Mouse (Mus musculus) adrenal gland, postnatal 36 days (tissue): ENCODE measurements around the gene Gm49361. TPM values are rescaled to one million over a fixed set of nuclear protein-coding genes. Genes with fewer than 3 reads are reported as not detected.

Source experiments
- DNase-seq, 2 experiments: peaks; one replicate each; pipeline ENCODE4 v3.0.0; 2021; ENCODE audit warnings: mixed read lengths in 1 of 2
- total RNA-seq, 2 experiments: library from RNA; stranded (reverse); gene quantifications; 2 replicates each; pipeline ENCODE4 v1.2.3; 2021

Gene Gm49361
- total RNA-seq, 2 experiments from 2014 or later, result 1.9 to 2.2 TPM

DNA sequence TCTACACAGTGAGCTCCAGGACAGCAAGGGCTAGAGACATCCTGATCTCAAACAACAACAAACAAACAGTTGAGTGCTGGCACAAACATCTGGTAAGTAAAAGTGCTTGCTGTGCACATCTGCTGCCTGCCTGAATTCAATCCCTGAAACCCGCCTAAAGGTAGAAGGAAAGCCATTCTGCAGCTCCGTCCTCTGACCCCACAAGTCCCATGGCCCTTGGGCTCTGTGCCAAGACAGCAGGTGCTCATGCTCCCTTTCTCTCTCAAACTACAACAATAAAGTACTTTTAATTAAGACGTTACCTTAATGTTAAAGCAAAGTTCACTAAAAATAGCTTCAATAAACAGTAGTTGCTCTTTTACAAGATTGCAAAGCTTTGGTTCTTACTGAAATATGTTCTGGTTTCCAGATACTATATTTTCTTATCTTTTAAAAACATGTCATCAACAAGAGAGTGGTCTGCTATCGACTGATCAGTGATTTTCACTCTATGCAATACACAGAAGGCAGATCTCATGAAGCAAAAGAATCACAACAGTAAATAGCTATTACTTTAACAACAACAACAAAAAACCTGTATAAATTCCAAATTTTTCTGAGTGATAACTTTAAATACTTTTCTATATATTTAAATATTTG is 125.2 kb downstream of the Gm49361 start:
- DNase-seq, result no peak

DNA sequence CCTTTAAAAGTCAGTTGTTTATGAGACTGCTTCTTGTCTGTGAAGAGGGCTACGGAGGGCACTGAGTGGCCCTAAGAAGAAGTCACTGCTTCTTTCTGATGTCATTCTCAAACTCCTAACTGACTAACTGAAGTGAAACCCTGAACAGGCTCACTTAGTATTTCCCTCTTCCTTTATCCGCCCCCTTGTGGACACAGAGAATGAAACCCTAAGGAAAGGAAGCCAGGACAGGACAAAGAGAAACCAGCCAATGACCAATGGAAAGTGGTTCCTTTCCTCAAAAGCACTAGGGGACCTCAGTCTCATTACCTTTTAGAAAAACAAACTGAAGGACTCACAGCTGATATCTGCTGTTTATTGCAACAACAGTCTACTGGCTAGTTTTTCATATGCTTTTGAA is 126.4 kb downstream of the Gm49361 start:
- peak in 1 of 2 experiments; percentile 54 for DNase-seq

DNA sequence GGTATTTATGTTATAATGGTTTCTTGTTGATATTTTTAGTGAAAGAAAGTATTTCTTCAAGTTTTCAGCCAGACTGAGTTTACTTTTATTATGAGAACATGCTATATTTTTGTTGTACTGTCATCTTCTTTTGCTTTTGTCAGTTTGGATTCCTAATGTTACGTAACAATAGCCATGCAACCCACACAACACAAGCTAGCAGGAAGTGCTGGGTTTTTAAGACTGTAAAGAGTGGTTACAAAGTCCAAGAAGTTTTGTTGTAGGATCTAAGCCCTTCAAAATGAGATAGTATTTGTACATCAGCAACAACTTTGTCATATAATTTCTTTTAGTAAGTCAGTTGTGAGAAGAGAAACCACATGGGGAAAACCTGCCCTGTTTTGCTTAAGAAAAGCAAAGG is 128.2 kb downstream of the Gm49361 start:
- no peak for DNase-seq

DNA sequence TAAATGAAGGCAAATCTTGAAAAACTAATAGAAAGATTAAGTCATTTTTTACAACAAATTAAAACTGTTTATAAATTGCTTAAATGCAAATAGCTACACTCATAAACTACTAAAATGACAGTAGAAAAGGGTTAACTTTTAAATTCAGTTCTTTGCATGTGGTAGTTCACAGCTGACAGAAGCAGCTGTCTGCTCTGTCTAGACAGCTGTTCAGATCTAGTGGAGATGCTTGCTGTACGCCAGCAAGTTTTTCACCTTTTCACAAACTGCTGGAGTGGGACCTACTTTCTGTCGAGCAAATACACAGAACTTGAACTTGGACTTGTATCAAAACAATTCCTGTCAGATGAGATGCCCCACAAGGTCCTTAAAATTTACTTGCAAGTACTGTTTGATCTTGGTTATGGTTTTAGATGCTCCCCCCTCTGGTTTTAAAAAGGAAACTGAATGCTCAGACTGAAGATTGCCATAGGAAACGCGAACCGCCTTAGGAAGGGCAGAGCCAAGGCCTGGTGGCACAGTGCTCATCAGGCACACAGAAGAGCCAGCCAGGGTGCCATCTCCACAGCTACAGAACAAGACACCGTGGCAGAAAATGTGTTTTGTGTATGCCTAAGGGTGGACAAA is 129.5 kb downstream of the Gm49361 start:
- peak in 1 of 2 experiments; percentile 20 for DNase-seq

DNA sequence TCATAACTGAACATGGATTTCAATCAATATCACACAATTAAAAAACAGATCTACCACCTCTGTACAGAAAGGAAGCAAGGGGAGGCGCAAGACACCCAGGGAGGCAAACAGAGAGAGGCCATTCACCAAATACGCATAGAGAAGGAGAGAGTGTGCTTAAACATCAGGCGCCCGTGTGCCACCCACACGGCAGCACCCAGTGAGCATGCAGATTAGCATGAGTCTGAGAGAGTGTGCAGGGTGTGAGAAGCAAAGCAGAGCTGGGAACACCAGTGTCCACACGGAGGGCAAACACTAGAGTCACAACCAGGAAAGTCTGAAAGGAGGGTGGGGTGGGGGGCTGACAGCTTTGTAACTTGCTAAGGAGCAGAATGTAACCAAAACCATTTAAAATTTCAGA is 130.1 kb downstream of the Gm49361 start:
- no peak for DNase-seq

DNA sequence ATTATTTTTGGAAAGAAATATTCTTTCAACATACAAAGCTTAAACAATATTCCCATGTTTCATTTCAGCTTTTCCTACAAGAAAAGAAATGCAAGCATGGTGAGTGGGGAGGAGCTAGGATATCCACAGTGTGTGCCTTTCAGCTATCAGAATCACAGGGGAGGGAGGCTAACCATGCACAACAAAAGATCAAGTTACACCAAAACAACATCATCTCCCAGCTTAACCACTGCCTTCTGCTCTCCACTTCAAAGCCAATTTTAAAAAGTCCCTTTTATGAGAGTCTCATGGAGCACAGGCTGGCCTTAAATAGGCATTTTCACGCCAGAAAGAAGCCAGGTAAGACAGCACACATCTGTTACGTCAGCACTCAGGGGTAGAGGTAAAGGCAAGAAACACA is 134.9 kb downstream of the Gm49361 start:
- no peak for DNase-seq

DNA sequence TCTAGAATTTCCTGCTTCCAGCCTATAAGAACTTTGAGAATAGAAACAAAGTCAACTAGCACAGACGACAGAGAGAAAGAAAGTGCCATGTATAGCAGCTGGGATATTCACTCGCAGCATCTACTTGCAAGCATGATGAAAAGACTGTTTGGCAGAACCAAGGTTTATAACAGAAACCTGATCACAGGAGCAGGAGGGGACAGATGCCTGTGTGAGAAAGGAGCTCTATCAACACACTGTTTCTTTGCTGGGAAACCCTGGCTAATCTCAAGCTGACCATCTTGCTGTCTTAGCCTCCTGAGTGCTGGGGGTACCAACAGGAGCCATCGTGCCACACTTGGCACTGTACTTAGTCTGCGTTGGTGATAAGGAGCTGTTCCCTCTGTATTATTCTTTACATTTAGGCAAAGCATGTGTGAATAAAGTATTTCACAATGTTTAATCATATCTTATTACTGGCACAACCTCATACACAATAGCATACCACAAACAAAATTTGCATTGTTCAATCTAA is 136.0 kb downstream of the Gm49361 start:
- DNase-seq, result no peak

DNA sequence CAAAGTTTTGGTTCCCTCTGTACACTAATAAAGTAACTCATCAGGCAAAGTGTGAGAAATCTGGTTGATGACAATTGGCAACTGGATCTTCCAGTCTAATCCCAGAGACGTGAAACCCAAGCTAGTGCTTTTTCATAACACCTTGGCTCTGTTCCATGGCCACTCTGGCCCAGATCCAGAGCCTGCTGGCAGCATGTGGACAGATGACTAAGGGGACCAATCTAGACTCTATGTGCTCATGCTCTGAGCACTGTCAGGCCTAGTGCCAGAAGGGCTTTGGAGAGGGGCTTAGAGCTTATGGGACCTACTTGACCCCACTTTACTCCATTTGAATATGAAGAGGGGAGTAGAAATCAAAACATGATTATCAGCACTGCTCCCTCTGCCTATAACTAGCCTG is 138.4 kb downstream of the Gm49361 start:
- peak; percentile 96 to 98 for DNase-seq

DNA sequence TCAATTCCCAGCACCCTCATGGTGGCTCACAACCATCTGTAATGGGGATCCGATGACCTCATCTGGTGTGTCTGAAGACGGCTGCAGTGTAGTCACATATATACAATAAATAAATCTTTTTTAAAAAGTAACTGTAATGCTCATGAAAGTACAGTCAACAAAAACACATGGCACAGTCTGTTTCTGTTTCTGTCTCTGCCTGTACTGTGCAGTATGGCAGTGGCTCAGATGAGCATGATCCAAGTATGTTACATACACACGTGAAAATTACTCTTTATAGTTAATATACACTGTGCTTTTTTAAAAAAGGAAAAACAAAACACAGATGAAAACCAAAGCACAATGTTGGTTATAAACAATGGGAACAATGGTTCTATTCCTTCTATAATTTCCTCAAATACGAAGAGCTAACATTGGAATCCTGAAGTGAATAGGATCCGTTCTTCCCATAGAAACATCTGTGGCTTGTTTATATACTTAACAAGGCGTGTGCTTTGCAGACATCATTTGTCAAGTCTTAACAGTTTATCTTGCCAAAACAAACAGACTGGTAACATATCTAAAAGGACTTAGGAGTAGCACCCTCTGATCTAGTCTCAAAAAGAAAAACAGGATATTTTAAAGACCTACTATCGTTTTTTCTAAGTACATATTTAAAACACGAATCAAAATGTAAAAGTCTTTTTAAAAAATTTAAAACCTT is 139.1 kb downstream of the Gm49361 start:
- no peak for DNase-seq

DNA sequence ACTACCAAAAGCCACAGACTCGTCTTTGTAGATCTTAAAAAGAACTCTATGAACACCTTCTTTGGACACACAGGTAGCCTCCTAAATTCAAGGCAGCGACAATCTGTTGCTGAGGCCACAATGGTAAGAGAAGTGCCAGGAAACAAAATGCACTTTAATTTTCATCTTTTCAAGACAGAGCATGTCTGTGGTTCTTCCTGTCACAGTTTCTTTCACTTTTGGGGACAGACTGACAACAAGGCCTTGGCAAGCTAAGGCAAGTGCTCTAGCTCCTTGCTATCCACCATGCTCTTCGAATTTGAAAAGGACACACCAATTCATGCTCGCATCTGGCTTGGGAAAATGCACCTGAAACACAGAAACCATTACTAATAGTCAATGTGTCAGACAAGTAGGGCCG is 152.6 kb downstream of the Gm49361 start:
- no peak for DNase-seq

Other genes starting within 250 kb of the Gm49361 start
- gene Il17d, start 221.3 kb downstream of the Gm49361 start, total RNA-seq, result 1 to 10 TPM; 1.9 to 2.5 TPM
- gene Eef1akmt1, start 174.5 kb downstream of the Gm49361 start, total RNA-seq, result 10 to 100 TPM; 26.4 to 27.5 TPM
- 10 to 100 TPM; 32.9 to 33.9 TPM for gene Xpo4, start 80.7 kb downstream of the Gm49361 start, total RNA-seq
- 10 to 100 TPM; 51.6 to 59.1 TPM for gene Lats2, start 12.3 kb upstream of the Gm49361 start, total RNA-seq
- gene Sap18, start 52.1 kb upstream of the Gm49361 start, total RNA-seq, result 10 to 100 TPM; 59.7 to 68.0 TPM
- gene Ska3, start 80.1 kb upstream of the Gm49361 start, total RNA-seq, result 1 to 10 TPM in 1 of 2 experiments, under 1 TPM in 1; 0.82 to 1.5 TPM
- 100 to 1,000 TPM; 104 to 128 TPM for gene Mrpl57, start 80.1 kb upstream of the Gm49361 start, total RNA-seq
- 10 to 100 TPM; 36.6 to 50.5 TPM for gene Zdhhc20, start 144.2 kb upstream of the Gm49361 start, total RNA-seq